Mouse (Mus musculus) forebrain, postnatal 0 days (tissue): ENCODE data around the gene Pak1. TPM values are rescaled to one million over a fixed set of nuclear protein-coding genes. Genes with fewer than 3 reads are reported as not detected.
A peak's percentile ranks its signal among the peaks of the same experiment; 100 is the strongest.
"Not testable (repeated sequence)": the region's sequence is repeated elsewhere in the genome, so short reads cannot be mapped to it uniquely, and the experiment has no call there.

Source experiments
- ATAC-seq: fragments of 200-750 bp; cut with Nextera tagmentation; 2 replicates; pipeline ENCODE4 v1.8.0; 2017; ENCODE audit warnings: mild to moderate bottlenecking, moderate library complexity
- DNase-seq: peaks from one replicate; pipeline ENCODE4 v3.0.0-alpha.2; 2015
- H3K27ac ChIP-seq: fragments of 300-500 bp; sonication (generic); 2 replicates; pipeline ENCODE4 v1.5.1; 2014; ENCODE audit warnings: low read depth, mild to moderate bottlenecking, antibody characterized with exemption, low read length, moderate library complexity, mixed read lengths
- H3K27me3 ChIP-seq: fragments of 300-500 bp; sonication (generic); 2 replicates; pipeline ENCODE4 v1.6.1; 2014; ENCODE audit warnings: mild to moderate bottlenecking, low read length, mixed read lengths; ENCODE audit not compliant: insufficient read depth
- H3K36me3 ChIP-seq: fragments of 300-500 bp; sonication (generic); 2 replicates; pipeline ENCODE4 v1.6.1; 2014; ENCODE audit warnings: mild to moderate bottlenecking, moderate library complexity; ENCODE audit not compliant: insufficient read depth
- H3K4me1 ChIP-seq: fragments of 300-500 bp; sonication (generic); 2 replicates; pipeline ENCODE4 v1.6.1; 2014; ENCODE audit warnings: antibody characterized with exemption; ENCODE audit not compliant: insufficient read depth
- H3K4me2 ChIP-seq: fragments of 300-500 bp; sonication (generic); 2 replicates; pipeline ENCODE4 v1.6.1; 2014; ENCODE audit warnings: low read depth, mild to moderate bottlenecking, moderate library complexity
- H3K4me3 ChIP-seq: fragments of 300-500 bp; sonication (generic); 2 replicates; pipeline ENCODE4 v1.5.1; 2014; ENCODE audit warnings: low read depth, low read length, mixed read lengths
- H3K9ac ChIP-seq: fragments of 300-500 bp; sonication (generic); 2 replicates; pipeline ENCODE4 v1.6.1; 2014; ENCODE audit warnings: mild to moderate bottlenecking
- H3K9me3 ChIP-seq: fragments of 300-500 bp; sonication (generic); 2 replicates; pipeline ENCODE4 v1.6.1; 2016; ENCODE audit warnings: low read length
- CTCF ChIP-seq: sonication (generic); IDR thresholded peaks from 2 replicates; pipeline ENCODE4 v1.5.1; 2016; ENCODE audit warnings: antibody characterized with exemption, control low read depth, low read depth
- WGBS: fragments of 180-500 bp; shearing (Covaris S2); extraction: QIAGEN DNeasy Blood & Tissue Kit; methylation state at CpG from one replicate; pipeline ENCODE4 v1.1.7; 2014; 5-methylcytosine and 5-hydroxymethylcytosine counted together
- polyA plus RNA-seq: library from polyadenylated mRNA; unstranded; fragments of >200 nt; fragmentation: Nextera tagmentation; extraction: Ambion mirVana; gene quantifications from 2 replicates; pipeline ENCODE4 v1.2.1, GENCODE M21; 2015
- total RNA-seq: library from RNA; depleted of rRNA; stranded (reverse); fragments of >200 nt; gene quantifications from 2 replicates; pipeline ENCODE4 v1.2.3, GENCODE M21; 2014

Pak1 gene
- total and polyA plus RNA-seq, 2 experiments from 2014 or later: 135 to 186 TPM

GRCm38 (mm10) chr7:97846539-97846938, 58.2 kb downstream of the Pak1 start:
- Histone ChIP-seq H3K9me3 (no peaks in the 10 kb centered on the region), H3K4me1 (peaks cover 16% of the 10 kb centered on the region), H3K27ac (no peak overlapping the region), H3K27me3 (no peaks in the 10 kb centered on the region), H3K36me3 (no peaks in the 10 kb centered on the region), H3K9ac (no peak overlapping the region), H3K4me2 (no peak overlapping the region), H3K4me3 (no peak overlapping the region)
- DNase-seq: no peak
- TF ChIP-seq CTCF: no peak
- ATAC-seq: no peak

GRCm38 (mm10) chr7:97849557-97849956, 61.2 kb downstream of the Pak1 start:
- H3K4me1 ChIP-seq, H3K4me2 ChIP-seq, H3K27ac ChIP-seq, H3K27me3 ChIP-seq, H3K9ac ChIP-seq, H3K4me3 ChIP-seq, DNase-seq, ATAC-seq, H3K36me3 ChIP-seq, H3K9me3 ChIP-seq: not testable (repeated sequence)
- WGBS: 80% methylated on average over 3 of the region's 3 CpGs

GRCm38 (mm10) chr7:97850331-97850730, 62.0 kb downstream of the Pak1 start:
- no peak for TF ChIP-seq CTCF
- H3K4me2 ChIP-seq: no peak overlapping the region

GRCm38 (mm10) chr7:97863512-97863911, 75.2 kb downstream of the Pak1 start:
- WGBS: 88% methylated on average over 3 of the region's 3 CpGs
- Histone ChIP-seq H3K27ac (no peak overlapping the region), H3K36me3 (peaks cover 11% of the 10 kb centered on the region), H3K9me3 (no peaks in the 10 kb centered on the region), H3K4me2 (no peak overlapping the region), H3K4me3 (no peak overlapping the region), H3K27me3 (no peaks in the 10 kb centered on the region), H3K4me1 (no peaks in the 10 kb centered on the region), H3K9ac (no peak overlapping the region)
- no peak for ATAC-seq
- DNase-seq: no peak
- no peak for TF ChIP-seq CTCF

More at GRCm38 (mm10) chr7:97850331-97850730, 62.0 kb downstream of the Pak1 start:
- ATAC-seq (no peak), DNase-seq (no peak)
- H3K9ac ChIP-seq: no peak overlapping the region
- no peaks in the 10 kb centered on the region for H3K9me3 ChIP-seq
- 79% methylated on average over 3 of the region's 3 CpGs for WGBS
- no peak overlapping the region for H3K4me3 ChIP-seq
- H3K4me1 ChIP-seq: 0 out of 2 replicates have a peak, but pooled peaks cover under 1% of the 10 kb centered on the region
- H3K27me3 ChIP-seq: no peaks in the 10 kb centered on the region
- no peaks in the 10 kb centered on the region for H3K36me3 ChIP-seq
- no peak overlapping the region for H3K27ac ChIP-seq

- DNase-seq: no peak
- Histone ChIP-seq H3K4me2 (no peak overlapping the region), H3K9ac (no peak overlapping the region), H3K36me3 (peaks cover 11% of the 10 kb centered on the region), H3K27ac (no peak overlapping the region), H3K9me3 (no peaks in the 10 kb centered on the region), H3K4me1 (no peaks in the 10 kb centered on the region), H3K27me3 (no peaks in the 10 kb centered on the region), H3K4me3 (no peak overlapping the region)
- WGBS: 64% methylated on average over 1 of the region's 1 CpGs
- ATAC-seq: no peak
- TF ChIP-seq CTCF: no peak
These were observed 76.2 kb downstream of the Pak1 start for GRCm38 (mm10) chr7:97864531-97864930.

- H3K4me1 ChIP-seq: no peaks in the 10 kb centered on the region
- H3K9ac ChIP-seq: no peak overlapping the region
- H3K9me3 ChIP-seq: no peaks in the 10 kb centered on the region
- peaks cover 11% of the 10 kb centered on the region for H3K36me3 ChIP-seq
- ATAC-seq: no peak
- DNase-seq: no peak
- TF ChIP-seq CTCF: no peak
- no peaks in the 10 kb centered on the region for H3K27me3 ChIP-seq
- H3K27ac ChIP-seq: no peak overlapping the region
- WGBS: 68% methylated on average over 5 of the region's 5 CpGs
- H3K4me3 ChIP-seq: no peak overlapping the region
- no peak overlapping the region for H3K4me2 ChIP-seq
These were observed 79.5 kb downstream of the Pak1 start for GRCm38 (mm10) chr7:97867866-97868265.

- no peak for TF ChIP-seq CTCF
- DNase-seq (no peak), ATAC-seq (no peak)
- H3K4me2 ChIP-seq: no peak overlapping the region
- no peak overlapping the region for H3K27ac ChIP-seq
- no peak overlapping the region for H3K9ac ChIP-seq
- no peaks in the 10 kb centered on the region for H3K27me3 ChIP-seq
- H3K4me3 ChIP-seq: no peak overlapping the region
- H3K4me1 ChIP-seq: no peaks in the 10 kb centered on the region
- peaks cover 11% of the 10 kb centered on the region for H3K36me3 ChIP-seq
- 66% methylated on average over 1 of the region's 1 CpGs for WGBS
- no peaks in the 10 kb centered on the region for H3K9me3 ChIP-seq
These were observed 80.4 kb downstream of the Pak1 start for GRCm38 (mm10) chr7:97868766-97869165.

GRCm38 (mm10) chr7:97872396-97872795, 84.1 kb downstream of the Pak1 start:
- Histone ChIP-seq H3K9me3 (no peaks in the 10 kb centered on the region), H3K4me1 (no peaks in the 10 kb centered on the region), H3K9ac (no peak overlapping the region), H3K36me3 (no peaks in the 10 kb centered on the region; the same call in 1 of the 2 replicates), H3K27me3 (no peaks in the 10 kb centered on the region), H3K27ac (no peak overlapping the region), H3K4me2 (no peak overlapping the region), H3K4me3 (no peak overlapping the region)
- ATAC-seq (peak; percentile 66), DNase-seq (peak; percentile 52)
- no peak for TF ChIP-seq CTCF
- WGBS: 48% methylated on average over 4 of the region's 4 CpGs
